Mouse (Mus musculus) adrenal gland, adult 18-20 months (tissue): ENCODE results near the gene Chst14. TPM values are rescaled to one million over a fixed set of nuclear protein-coding genes. Genes with fewer than 3 reads are reported as not detected.

Source experiments
- DNase-seq, 2 experiments: peaks; one replicate each; pipeline ENCODE4 v3.0.0; 2021 to 2022; ENCODE audit warnings: low spot score in 2 of 2
- total RNA-seq, 2 experiments: library from RNA; stranded (reverse); gene quantifications; 1 replicate in 1 of 2; 2 replicates in 1 of 2; pipeline ENCODE4 v1.2.3; 2021

Chst14 gene
- total RNA-seq, 2 experiments from 2014 or later = 7.3 to 9.0 TPM

DNA sequence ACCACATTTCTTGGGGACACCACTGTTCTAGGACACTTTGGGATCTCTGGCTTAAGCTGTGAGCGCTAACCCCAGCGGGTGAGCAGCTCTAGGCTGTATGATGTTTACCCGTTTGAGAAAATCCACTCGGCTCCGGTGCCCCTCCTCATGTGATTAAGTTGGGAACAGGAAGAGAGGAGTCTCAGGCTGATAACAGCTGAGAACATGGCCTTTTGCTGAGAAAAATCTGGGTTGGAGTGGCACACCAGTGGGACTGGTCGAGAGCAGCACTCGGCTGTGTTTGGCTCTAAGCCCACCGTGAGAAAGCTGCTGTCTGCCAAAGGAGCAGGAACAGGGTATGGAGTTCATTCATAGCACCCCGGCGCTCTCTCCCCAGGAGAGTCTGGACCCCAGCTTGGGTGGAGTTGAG, 23.0 kb upstream of the Chst14 start:
- DNase-seq = no peak

DNA sequence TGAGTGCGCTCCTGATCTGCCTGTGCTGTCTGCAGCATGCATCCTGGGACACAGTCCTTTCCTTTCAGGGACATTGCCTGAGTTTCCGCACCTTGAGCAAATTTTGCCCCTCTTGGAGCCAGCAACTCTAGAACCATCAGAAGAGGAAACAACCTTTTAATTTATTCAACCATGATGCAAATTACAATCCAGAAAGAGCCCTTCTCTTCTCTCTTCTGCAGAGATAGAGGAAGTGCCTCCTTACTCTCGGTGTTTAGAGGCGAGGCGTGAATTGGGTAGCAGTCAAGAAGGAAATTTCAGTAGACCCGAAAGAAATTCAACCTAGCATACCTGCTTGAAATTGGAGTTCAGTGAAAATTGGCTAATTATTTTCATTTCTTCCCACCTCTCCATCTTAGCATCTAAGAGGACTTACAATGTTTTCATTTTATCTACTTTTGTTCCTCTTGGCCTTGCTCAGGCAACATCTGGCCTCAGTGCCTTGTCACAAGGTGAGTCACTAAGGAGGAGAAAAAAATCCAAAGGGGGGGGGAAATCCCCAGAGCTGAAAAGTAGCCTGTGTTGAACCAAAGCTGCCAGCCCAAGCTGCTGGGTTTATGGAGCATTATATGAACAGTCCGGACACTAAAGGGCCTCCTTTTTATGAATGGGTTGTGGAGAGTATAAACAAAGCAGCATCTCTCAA, 20.7 kb upstream of the Chst14 start:
- no peak for DNase-seq

DNA sequence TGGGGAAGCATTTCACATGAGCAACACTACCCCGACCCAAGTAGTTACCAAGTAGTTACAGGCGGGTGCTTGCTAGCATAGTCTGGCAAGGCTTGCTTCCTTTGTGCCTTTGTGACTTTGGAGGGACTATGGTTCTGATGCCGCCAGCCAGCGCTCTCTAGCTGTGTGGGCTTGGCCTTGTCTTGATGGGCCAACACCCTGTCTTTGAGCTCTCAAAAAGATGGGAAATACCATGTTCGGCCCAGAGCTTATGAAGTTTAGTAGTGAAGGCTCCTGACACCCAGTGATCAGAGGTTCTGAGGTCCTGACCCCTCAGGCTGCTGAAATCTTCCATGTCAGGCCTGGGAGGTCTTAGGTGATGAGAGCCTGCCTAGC, 20.2 kb upstream of the Chst14 start:
- no peak for DNase-seq

DNA sequence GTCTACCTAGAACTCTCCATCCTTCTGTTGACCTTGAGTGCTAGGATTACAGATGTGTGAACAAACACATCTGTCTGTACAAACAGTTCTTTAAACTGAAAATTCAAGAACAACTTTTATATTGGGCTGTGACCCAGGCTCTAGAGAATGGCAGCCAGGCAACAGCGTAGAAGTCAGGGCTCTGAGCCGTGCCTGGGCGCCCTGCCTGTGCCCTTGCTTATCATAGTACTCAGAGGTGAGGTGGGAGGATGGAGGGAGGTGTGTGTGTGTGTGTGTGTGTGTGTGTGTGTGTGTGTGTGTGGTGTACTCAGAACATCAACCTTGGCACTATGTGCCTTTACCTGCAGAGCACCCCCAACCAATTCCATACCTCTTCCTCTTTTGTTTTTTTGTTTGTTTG, 18.5 kb upstream of the Chst14 start:
- no peak for DNase-seq

DNA sequence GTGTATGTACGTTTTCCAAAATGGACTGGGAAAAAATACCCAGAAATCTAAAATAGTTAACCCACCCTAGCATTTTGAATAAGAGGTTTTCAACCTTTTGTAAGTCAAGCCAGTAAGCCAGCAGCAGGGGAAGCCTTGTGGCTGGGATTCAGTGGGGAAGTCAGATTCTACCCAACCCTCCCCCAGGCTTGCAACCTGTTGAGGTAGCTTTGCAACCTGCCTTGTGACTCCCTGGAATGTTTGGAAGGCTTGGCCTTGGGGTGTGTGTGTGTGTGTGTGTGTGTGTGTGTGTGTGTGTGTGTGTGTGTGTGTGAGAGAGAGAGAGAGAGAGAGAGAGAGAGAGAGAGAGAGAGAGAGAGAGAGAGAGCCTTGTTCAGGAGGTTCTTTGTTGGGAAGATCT, 17.1 kb upstream of the Chst14 start:
- DNase-seq = no peak

DNA sequence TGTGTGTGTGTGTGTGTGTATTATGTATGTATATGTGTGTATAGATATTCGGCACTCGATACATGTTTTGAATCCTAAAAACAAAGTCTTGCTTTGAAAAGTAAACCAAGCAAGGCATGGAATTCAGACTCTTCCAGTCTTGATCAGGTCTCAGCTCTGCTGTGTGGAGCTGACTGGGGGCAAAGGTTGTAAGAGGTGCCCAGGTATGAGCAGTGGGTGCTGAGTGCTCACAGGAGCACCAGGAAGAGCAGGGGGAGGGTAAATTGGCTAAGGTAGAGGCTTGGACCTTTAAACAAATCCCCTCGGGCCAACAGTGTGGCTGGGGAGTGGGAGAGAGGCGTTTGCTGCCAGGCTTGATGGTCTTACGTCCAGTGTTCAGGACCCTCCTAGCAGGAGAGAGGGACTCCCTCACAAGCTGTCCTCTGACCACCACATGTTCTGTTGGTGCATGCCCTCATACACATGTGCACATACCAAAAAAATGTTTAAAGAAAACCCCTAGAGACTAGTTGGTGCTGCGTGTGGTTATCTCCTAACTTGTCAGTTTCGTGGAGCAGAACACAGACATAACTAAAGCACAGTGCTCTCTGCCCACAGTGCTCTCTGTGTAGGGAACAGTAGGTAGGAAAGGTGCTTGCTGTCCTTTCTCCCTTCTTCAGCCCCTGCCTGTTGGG, 15.6 kb upstream of the Chst14 start:
- no peak for DNase-seq

DNA sequence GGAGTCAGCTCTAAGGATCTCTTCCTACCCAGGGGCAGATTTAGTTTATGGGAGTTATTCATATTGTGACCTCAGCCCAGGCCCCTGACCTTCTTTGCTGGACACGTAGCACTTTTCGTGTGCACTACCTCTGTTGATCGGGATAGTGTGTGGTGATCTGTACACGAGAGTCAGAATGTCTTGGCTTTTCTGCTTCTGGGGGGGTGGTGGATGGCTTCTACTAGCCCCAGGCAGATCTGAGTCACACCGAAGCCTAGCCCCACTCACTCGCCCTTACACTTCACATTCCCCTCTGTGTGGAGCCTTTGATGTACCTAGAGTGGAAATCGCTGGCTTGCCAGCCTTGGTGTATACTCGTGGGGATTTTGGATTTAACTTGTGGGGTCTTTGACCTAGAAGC, 13.6 kb upstream of the Chst14 start:
- DNase-seq = no peak

DNA sequence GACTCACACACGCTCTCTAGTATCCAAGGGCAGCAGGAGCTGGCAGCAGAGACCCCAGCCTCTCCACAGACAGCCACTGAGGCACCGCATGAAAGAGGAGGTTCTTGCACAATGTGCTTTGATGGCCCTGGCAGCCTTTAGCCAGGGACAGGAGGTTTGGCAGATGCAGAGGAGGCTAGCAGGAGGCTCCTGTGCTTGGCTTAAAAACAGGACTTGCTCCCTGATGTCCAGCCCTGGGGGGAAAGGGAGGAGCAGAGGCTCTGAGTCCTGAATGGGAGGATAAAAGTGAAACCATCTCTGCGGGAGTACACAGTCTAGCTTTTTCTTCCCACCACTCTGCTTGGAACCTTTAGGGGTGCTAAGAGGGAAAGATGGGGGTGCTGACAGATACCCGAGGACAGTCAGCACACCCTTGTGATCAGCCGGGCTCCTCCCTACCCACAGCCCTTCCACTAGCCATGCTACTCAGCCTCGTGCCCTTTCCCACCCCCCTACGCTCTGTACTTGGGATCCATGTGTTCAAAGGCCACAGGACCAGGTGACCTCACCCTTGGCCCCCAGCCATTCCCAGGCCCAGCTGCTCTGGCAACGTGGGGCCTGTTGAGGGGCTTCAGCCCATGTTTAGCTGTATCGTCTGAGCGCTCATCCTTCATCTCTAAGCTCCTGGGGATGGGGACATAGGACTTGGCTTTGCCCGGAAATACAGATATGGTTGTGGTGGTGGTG, 12.6 kb upstream of the Chst14 start:
- no peak for DNase-seq

DNA sequence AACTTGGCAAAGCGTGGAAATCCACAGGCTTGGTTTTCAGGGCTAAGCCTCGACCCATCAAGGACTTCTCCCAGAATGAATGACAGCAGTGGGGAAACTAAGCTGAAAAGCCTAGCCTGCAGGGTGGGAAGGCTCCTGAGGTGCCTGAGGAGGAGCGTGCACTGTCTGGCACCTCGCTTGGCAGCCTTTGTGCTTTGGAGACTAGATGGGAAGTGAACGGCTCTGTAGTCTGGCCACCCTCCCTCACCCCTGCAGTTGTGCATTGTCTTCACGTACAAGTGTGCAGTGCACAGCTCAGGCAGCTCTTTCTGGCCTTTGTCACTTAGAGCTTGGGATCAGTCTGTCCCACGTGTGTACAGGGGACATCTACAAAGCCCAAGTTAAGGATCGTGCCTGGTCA, 11.6 kb upstream of the Chst14 start:
- no peak for DNase-seq

DNA sequence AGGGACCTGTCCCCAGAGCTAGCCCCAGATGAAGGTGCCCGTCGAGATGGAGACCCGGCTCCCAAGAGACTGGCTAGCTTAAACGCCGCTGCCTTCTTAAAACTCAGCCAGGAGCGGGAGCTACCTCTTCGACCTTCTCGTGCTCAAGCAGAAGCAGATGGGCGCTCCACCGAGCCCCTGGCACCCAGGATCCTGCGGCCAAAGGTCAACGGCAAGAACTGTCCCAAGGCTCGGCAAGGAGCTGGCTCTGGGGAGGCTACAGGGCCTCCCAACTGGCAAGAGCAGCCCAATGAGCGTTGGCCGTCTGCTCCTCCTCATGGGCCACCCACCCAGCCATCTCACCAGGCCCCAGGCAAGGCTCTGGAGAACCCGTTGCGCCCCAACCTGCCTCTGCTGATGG, 9.9 kb upstream of the Chst14 start:
- DNase-seq = no peak

DNA sequence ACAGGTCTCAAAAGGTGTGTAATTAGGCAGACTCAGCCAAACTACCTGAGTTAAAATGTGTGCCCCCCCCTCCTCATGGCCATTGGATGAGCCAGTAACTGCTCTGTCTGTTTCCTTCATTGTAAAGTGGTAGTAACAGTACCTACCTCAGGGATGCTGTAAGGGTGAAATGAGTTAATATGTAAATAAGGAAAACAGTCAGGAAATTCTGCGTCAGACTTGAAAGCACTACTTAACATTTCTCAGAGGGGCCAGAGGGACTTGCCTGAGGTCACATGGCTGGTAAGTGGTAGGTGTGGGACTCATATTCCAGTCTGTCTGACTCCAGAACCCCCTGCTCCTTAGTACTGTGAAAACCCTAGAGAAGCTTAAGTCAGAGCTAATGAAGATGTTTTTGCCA, 7.8 kb upstream of the Chst14 start:
- DNase-seq = no peak

DNA sequence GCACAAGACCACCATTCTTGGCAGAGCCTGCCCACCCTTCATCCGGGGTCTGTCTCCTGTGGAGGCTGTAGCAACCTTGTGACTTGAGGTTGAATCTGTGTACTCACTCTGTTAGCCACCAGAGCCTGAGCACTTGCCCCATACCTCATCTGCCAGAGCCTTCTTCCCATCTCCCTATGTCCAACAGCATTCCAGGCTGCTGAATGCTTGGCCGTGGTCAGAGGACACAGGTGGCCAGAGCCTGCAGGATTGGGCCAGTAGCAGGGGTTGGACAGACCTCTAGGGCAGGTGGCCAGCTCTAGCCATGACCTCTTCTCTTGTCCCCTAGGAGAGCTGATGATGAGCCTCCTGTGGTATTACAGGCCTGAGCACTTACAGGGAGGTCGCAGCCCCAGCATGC, 5.9 kb upstream of the Chst14 start:
- no peak for DNase-seq

DNA sequence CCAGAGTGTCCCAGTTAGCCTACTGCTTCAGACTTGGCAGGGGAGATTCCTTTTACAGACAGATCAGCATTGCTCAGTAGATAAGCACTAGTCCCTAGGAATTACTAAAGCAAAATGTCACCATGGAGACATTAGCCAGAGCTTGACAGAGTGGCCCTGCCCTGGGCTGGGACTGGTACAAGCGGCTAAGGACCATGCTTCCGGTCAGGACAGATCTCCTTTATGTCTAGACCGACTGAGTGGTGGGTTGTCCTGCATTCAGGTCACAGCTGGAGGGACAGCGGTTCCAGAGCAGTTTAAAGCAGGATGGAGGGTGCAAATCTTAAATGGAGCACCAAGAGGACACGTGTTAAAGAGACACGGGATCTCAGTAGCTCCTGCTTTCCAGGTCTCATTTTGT, 344 bp upstream of the Chst14 start:
- DNase-seq = no peak

DNA sequence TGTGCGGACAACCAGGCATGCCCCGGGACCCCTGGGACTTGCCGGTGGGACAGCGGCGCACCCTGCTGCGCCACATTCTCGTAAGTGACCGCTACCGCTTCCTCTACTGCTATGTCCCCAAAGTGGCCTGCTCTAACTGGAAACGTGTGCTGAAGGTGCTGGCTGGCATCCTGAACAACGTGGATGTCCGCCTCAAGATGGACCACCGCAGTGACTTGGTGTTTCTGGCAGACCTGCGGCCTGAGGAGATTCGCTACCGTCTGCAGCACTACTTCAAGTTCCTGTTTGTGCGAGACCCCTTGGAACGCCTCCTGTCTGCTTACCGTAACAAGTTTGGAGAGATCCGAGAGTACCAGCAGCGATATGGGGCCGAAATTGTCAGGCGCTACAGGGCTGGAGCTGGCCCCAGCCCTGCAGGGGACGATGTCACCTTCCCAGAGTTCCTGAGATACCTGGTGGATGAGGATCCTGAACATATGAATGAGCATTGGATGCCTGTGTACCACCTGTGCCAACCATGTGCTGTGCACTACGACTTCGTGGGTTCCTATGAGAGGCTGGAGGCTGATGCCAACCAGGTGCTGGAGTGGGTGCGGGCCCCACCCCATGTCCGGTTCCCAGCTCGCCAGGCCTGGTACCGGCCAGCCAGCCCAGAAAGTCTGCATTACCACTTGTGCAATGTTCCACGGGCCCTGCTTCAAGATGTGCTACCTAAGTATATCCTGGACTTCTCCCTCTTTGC, 873 bp downstream of the Chst14 start:
- no peak for DNase-seq

DNA sequence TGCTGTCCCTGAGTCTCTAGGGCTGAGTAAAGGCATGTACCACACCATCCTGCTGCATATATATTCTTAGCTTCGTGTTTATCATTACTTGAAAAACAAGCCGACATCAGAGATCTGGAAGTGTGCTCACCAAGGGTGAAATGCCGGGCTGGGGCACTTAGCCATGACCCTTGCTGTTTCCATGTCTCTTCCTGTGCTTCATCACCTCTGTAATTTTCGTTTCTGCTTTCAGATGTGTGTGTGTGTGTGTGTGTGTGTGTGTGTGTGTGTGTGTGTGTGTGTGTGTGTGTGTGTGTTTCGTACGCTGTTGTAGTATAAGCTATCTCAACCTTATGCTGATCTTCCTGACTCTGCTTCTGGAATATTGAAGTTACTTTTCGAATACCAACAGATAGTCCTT, 15.0 kb downstream of the Chst14 start:
- DNase-seq = no peak

DNA sequence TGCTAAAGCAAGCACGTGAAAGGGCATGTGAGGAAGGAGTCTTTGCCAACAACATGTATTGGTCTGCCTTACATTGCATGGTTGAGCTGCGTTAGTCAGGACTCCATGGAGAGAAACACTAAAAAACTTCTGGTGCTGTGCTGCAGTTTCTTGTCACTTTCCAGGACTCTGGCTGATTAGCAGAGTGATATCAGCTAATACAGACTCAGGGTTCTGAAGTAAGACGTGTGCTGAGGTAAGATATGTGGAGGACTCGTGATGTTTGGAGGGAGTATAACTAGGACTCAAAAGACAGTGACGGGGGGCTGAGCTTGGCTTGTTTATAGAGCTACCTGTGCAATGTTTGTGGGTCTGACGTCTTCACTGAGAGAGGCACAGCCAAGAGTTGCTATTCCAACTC, 16.9 kb downstream of the Chst14 start:
- no peak for DNase-seq

DNA sequence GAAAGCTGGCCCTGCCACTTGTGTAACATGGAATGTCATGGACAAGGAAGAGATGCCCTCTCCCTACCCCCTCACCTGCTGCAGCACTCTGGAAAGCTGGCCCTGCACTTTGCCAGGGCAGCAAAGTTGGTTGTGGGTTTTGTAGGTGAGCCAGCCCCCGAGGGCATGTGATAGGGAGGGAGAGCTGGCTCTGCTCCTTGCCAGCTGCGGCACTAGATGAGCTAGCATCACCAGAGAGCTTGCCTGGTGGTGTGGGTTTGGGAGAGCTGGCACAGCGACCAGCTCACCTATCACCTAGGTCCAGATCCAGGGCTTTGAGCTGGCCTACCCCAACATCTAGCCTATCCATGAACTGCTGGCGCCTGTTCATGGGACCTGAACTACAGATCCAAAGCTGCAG, 22.5 kb downstream of the Chst14 start:
- DNase-seq = no peak

DNA sequence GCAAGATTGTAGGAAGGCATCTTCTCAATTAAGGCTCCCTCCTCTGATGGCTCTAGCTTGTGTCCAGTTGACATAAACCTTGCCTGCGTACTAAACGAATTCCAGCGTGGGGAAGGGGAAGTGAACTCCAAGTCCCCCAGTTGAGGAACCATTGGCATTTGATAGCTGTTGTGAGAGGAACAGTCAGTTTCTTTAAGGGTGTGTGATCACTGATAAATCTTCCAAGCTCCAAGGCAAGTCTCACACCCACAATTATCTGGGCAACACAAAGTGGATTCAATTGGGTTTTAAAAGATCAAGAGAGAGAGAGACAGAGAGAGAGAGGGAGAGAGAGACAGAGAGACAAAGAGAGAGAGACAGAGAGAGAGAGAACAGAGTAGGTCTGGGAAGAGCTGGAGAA, 23.4 kb downstream of the Chst14 start:
- no peak for DNase-seq

DNA sequence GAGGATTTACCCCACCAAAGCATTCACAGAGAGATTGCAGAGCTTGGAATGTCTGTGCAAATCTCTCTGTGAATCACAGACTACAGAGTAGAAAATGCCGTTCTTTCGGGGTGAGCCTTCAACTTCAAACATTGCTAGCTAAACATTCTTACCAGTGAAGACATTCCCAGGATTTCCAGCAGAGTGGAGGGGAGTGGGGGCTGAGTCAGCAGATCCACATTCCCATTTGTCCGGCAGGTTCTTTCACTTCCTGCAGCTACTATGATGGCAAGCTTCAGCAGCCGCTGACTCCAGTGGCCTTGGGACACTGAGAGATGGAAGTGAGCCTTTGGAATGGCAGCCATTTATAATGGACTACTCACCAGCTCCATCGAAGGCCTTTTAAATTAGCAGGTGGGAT, 30.2 kb downstream of the Chst14 start:
- DNase-seq = no peak

DNA sequence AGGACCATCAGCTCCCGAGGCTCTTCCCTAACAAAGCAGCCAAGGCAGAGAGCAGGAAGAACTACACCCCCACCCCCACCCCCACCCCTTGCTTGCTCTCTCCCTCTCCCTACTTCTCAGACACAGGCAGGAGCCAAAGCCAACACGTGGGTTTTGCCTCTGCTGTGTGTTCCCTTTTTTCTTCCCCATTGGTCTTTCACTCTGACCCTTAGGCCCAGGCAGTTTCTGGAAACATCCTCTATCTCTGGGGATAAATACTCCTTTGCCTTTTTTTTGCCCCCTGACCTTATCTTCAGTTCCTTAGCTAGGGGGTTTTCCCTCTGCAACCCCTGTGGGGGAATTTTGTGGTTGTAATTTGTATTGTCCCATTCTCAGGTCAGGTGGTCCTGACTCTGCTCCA, 33.3 kb downstream of the Chst14 start:
- DNase-seq = no peak

DNA sequence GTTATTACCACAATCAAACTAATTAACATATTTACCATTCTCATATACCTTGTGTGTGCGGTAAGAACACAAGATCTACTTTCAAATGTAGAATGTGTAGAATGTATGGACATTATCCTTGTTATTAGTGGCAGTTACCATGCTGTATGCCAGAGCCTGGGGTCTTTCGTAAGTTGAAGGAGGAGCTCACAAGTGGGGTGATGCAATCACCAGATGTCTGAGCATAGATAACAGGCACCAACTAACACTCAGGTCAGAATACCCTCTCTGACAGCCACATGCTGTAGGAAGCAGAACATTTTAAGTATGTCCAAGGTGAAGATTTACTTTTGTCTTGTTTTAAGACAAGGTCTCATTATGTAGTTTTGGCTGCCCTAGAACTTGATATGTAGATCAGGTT, 34.1 kb downstream of the Chst14 start:
- DNase-seq = no peak

DNA sequence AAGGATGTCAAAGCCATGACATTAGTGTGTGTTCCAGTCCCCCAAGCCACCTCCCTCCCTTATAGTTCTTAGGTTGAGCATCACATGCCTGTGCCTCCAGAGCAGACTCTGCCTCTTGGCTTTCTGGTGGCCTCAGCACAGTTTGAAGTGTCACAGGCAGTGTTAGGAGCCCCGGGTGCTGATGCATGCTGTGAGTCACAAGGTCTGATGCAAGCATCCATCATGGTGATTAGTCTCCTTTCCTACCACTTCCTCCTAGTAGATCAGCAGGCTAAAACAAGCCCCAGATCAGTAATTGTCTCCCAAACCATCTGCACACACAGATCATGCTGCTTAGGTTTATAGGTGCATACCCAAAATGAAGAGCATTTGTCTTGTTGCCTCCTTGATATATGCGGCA, 35.2 kb downstream of the Chst14 start:
- peak; percentile 22 to 28 for DNase-seq
